Mouse (Mus musculus) heart, embryonic 11.5 days (tissue): Measurements from ENCODE around the gene Ptx4. TPM values are rescaled to one million over a fixed set of nuclear protein-coding genes. Genes with fewer than 3 reads are reported as not detected.

Experiments used
- ATAC-seq: fragments of 200-750 bp; cut with Nextera tagmentation; replicated peaks from 2 replicates; pipeline ENCODE4 v1.8.0; 2017; ENCODE audit warnings: moderate library complexity; ENCODE audit not compliant: insufficient number of reproducible peaks, low FRiP score, low TSS enrichment
- H3K27ac ChIP-seq: fragments of 300-500 bp; sonication (generic); 2 replicates; pipeline ENCODE4 v1.5.1; 2014; ENCODE audit warnings: mild to moderate bottlenecking, low read depth, low read length
- H3K27me3 ChIP-seq: fragments of 300-500 bp; sonication (generic); 2 replicates; pipeline ENCODE4 v1.6.1; 2014; ENCODE audit warnings: mild to moderate bottlenecking, low read length, mixed read lengths; ENCODE audit not compliant: control insufficient read depth, insufficient read depth
- H3K36me3 ChIP-seq: fragments of 300-500 bp; sonication (generic); 2 replicates; pipeline ENCODE4 v1.6.1; 2014; ENCODE audit warnings: mild to moderate bottlenecking, low read length, moderate library complexity, mixed read lengths; ENCODE audit not compliant: control insufficient read depth, insufficient read depth
- H3K4me1 ChIP-seq: fragments of 300-500 bp; sonication (generic); 2 replicates; pipeline ENCODE4 v1.6.1; 2014; ENCODE audit warnings: low read length; ENCODE audit not compliant: control insufficient read depth, insufficient read depth
- H3K4me2 ChIP-seq: fragments of 300-500 bp; sonication (generic); 2 replicates; pipeline ENCODE4 v1.6.1; 2014; ENCODE audit warnings: mild to moderate bottlenecking, moderate library complexity
- H3K4me3 ChIP-seq: fragments of 300-500 bp; sonication (generic); 2 replicates; pipeline ENCODE4 v1.5.1; 2014; ENCODE audit warnings: low read depth, low read length
- H3K9ac ChIP-seq: fragments of 300-500 bp; sonication (generic); 2 replicates; pipeline ENCODE4 v1.6.1; 2014; ENCODE audit warnings: mild to moderate bottlenecking, low read depth, low read length, moderate library complexity
- H3K9me3 ChIP-seq: fragments of 300-500 bp; sonication (generic); replicated peaks from 2 replicates; pipeline ENCODE4 v1.6.1; 2016; ENCODE audit warnings: low read length; ENCODE audit not compliant: control insufficient read depth
- WGBS: fragments of 180-500 bp; shearing (Covaris S2); extraction: QIAGEN DNeasy Blood & Tissue Kit; methylation state at CpG from one replicate; pipeline ENCODE4 v1.1.7; 2014; ENCODE audit not compliant: insufficient replicate concordance; 5-methylcytosine and 5-hydroxymethylcytosine counted together
- polyA plus RNA-seq: library from polyadenylated mRNA; unstranded; fragments of >200 nt; fragmentation: Nextera tagmentation; extraction: Ambion mirVana; gene quantifications from 2 replicates; pipeline ENCODE4 v1.2.1, GENCODE M21; 2014

The Ptx4 gene
- 0.10 TPM in 1 of 2 replicates, not detected in the other for polyA plus RNA-seq

DNA sequence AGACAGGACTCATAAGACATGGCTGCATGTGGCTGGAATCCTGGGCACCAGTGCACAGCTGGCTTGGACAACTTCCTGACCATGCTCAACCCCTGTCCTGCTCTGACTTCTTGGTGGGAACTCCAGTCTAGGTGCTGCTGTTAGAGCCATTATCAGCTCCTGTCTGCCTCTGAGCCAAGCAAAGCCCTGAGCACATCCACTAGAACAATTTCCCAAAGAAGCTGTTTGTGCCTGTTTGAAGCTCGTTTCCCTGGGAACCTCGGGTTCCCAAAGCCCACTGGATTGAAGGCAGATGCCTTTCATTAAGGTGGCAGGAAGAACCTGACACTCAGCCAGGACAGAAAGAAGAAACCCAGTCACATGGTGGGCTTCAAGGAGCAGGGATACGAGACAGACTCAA, at the start of gene Ptx4:
Gene Ptx4 (plus strand): TSS at position 355 of the 400 bp plus-strand sequence.
- Histone ChIP-seq H3K36me3 (no peaks in the 10 kb centered on the region), H3K27me3 (no peaks in the 10 kb centered on the region), H3K9me3 (no peaks in the 10 kb centered on the region), H3K4me2 (no peak within 1 kb of the TSS), H3K27ac (no peak within 1 kb of the TSS), H3K9ac (0 out of 2 replicates have a peak within 1 kb of the TSS, but pooled peaks have one; percentile 39), H3K4me1 (0 out of 2 replicates have a peak, but pooled peaks cover 4% of the 10 kb centered on the region), H3K4me3 (no peak within 1 kb of the TSS)
- ATAC-seq, result no peak
- WGBS, result 39% methylated on average over 3 of the region's 3 CpGs

DNA sequence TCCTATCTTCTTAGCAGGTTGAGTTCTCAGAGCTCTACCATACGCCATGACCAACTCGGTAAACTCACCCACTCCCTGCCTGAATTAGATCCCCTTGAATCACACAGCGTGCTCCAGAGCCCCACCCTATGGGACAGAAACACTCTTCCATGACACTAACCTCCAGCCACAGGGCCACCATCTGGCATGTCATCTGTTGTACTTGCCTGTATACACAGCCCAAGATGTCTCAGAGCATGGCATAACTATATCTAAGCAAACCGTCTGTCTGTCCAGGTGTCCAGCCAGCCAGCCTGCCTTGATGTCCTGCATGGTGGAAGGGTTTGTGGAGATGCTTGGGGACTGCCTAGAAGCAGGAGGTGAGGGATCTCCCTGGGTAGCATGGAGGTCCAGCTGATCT, 43.7 kb upstream of the Ptx4 start:
- 86% methylated on average over 4 of the region's 4 CpGs for WGBS
- Histone ChIP-seq H3K4me1 (peaks cover 14% of the 10 kb centered on the region), H3K27me3 (no peaks in the 10 kb centered on the region), H3K36me3 (no peaks in the 10 kb centered on the region), H3K4me3 (no peak overlapping the region), H3K4me2 (no peak overlapping the region; the same call in 1 of the 2 replicates), H3K9me3 (no peaks in the 10 kb centered on the region), H3K27ac (no peak overlapping the region), H3K9ac (no peak overlapping the region)
- ATAC-seq, result no peak

DNA sequence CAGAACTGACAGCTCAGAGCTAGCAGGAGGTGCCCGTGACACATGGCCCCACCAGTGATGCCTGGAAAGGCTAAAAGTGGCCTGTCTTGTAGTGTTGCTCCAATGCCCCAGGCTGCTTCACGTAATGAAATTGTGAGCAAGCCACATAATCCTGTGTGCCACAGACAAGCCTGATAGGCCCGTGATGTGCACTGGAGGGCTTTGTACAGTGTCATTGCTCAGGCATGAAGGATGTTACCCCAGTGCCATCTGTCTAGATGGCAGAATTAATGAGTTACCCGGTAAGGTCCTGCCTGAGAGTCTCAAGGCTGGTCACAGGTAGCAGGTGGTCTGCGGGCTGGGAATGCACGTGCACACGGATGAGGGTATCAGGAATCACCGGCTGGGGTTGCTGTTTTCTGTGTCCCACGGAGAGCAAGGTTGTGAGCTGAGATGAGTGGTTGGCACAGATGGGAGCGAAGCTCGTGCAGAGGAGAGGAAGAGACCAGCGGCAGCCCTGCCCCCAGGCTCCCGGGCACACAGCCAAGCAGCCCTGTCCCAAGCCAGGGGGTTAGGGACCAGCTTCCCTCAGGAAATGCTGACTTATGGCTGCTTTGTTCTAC, 42.7 kb upstream of the Ptx4 start:
- ATAC-seq, result no peak
- WGBS, result 63% methylated on average over 13 of the region's 13 CpGs
- Histone ChIP-seq H3K9me3 (no peaks in the 10 kb centered on the region), H3K27me3 (no peaks in the 10 kb centered on the region), H3K4me3 (peak overlapping the region; percentile 29), H3K9ac (peak overlapping the region; percentile 56; the same call in 1 of the 2 replicates), H3K4me2 (peak overlapping the region; percentile 58), H3K36me3 (no peaks in the 10 kb centered on the region), H3K27ac (peak overlapping the region; percentile 51; the same call in 1 of the 2 replicates), H3K4me1 (peaks cover 23% of the 10 kb centered on the region)

DNA sequence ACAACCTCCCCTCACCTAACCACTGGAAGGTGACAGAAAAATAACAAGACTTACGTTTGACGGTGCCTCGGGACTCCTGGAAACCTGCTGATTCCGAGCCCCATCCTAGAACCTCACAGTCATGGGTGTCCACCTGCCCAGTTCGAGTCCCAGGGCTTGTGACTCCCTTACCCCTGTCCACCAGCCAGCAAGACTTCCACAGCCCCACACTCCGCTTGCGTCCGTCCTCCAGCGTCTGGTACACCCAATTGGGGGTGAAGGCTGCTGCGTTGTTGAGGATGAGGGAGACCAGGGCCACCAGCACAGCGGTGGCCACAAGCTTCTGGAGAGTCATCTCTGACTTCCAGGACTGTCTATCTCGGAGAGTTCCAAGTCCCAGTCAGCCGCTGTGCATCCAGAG, 40.4 kb upstream of the Ptx4 start:
- peaks cover 32% of the 10 kb centered on the region for H3K4me1 ChIP-seq
- WGBS, result 76% methylated on average over 13 of the region's 13 CpGs
- ATAC-seq, result no peak
- H3K27me3 ChIP-seq, result no peaks in the 10 kb centered on the region
- H3K27ac ChIP-seq, result peak overlapping the region; percentile 88
- H3K4me2 ChIP-seq, result peak overlapping the region; percentile 58
- H3K9me3 ChIP-seq, result no peaks in the 10 kb centered on the region
- peak overlapping the region; percentile 29 for H3K4me3 ChIP-seq
- peak overlapping the region; percentile 69 for H3K9ac ChIP-seq
- no peaks in the 10 kb centered on the region for H3K36me3 ChIP-seq

DNA sequence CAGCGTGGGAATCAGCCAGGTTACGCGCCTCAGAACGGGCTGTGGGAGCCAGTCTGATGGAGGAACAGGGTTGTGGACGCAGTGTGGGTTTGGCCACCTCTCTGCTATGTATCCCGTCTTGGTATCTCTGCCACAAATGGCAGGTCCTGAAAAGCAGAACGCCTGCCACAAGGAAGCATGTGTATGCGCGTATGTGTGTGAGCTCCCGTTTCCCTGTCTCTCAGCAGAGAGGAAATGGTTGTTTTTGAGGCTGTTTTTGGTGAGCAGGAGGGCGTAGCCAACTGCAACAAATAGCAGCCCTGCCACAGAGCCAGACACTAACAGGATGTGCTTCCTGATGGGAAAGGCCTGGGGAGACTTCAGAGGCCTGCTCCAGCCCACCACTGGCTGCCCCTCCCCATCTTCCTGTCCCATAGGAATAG, 39.6 kb upstream of the Ptx4 start:
- H3K9ac ChIP-seq, result peak overlapping the region; percentile 69
- H3K4me2 ChIP-seq, result peak overlapping the region; percentile 58
- H3K27me3 ChIP-seq, result no peaks in the 10 kb centered on the region
- 54% methylated on average over 11 of the region's 11 CpGs for WGBS
- no peaks in the 10 kb centered on the region for H3K9me3 ChIP-seq
- peaks cover 35% of the 10 kb centered on the region for H3K4me1 ChIP-seq
- H3K4me3 ChIP-seq, result peak overlapping the region; percentile 29
- no peaks in the 10 kb centered on the region for H3K36me3 ChIP-seq
- ATAC-seq, result no peak
- peak overlapping the region; percentile 88 for H3K27ac ChIP-seq

DNA sequence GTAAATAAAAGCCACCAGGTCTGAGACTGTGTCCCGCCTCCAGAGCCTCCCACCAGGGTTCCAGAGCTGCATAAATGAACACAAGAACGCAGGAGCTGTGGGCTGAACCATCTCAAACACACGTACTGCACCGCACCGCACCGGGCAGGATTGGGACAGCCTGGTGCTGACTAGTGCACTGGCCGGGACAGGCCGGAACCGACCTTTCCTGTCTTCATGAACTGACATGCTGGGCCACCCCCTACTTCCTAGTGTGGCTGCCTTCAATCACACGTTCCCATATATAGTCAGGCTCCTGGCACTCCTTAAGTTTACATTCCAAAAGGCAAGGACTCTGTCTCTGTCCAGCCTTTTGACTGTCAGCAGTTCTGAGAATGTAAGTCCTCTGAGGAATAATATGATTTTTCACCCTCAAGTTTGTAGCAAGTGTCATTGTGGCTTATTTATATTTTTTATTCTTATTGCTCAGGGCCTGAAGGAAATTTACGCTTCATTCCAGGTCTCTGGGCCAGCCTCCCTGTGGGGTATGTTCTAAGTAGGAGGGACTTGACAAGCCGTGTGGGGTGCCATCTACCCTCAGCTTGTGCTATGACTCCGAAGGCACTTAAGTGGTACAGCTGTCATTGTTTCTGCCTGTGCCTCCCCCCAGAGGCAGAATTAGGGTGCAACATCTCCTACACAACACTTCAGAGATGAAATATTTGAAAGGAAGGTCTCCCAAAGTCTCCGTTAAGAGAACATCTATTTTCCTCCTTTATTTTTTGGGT, 38.3 kb upstream of the Ptx4 start:
- Histone ChIP-seq H3K27me3 (no peaks in the 10 kb centered on the region), H3K4me1 (peaks cover 30% of the 10 kb centered on the region), H3K4me3 (no peak overlapping the region), H3K9me3 (no peaks in the 10 kb centered on the region), H3K36me3 (no peaks in the 10 kb centered on the region), H3K9ac (peak overlapping the region; percentile 36), H3K4me2 (no peak overlapping the region), H3K27ac (peak overlapping the region; percentile 88)
- WGBS, result 38% methylated on average over 14 of the region's 14 CpGs
- ATAC-seq, result no peak; the same call in 1 of the 2 replicates

DNA sequence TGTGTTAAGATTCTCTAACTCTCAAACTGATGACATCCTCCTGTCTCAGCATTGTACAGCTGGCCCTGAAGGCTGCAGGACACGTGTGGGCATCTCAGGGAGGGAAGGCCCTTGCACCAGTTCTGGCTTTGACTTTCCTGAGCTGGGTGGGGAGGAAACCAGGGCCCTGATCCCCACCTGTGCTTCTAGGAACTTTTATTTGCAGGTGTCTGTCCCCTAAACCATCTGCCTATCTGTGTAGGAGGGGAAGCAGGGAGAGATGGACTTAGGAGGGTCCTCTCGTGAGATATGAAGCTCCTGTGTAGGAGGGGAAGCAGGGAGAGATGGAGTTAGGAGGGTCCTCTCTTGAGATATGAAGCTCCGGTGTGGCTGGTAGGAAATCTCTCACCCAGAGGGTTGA, 37.7 kb upstream of the Ptx4 start:
- Histone ChIP-seq H3K9ac (no peak overlapping the region), H3K4me3 (no peak overlapping the region), H3K27me3 (no peaks in the 10 kb centered on the region), H3K9me3 (no peaks in the 10 kb centered on the region), H3K4me2 (no peak overlapping the region), H3K27ac (peak overlapping the region; percentile 88), H3K4me1 (peaks cover 30% of the 10 kb centered on the region), H3K36me3 (no peaks in the 10 kb centered on the region)
- WGBS, result 29% methylated on average over 3 of the region's 3 CpGs
- ATAC-seq, result no peak

DNA sequence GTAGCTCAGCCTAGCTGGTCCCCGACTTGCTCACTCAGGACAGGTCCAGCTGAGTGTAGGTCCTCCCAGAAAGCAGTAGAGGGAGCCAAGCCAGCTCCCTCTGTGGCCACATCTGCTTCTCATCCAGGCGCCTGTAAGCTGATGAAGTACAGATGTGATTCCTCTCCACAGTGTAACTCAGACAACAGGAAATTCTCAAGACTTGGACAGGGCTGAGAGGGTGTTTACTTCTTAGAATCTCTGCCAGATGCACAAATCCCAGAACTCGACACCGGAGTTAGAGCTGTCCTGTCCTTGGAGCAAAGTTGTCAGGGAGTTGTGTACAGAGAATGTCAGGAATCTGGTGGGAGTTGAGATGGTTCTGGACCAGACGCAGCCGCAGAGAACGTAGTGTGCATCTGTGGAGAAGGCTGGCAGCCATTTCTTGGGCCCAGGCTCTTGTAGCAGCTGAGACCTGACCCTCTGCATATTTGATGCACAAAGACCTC, 37.1 kb upstream of the Ptx4 start, which contains the start of gene Tmem204:
Gene Tmem204 (minus strand): TSS at position 148 of the 488 bp plus-strand sequence.
- Histone ChIP-seq H3K4me3 (no peak within 1 kb of the TSS), H3K36me3 (no peaks in the 10 kb centered on the region), H3K4me2 (no peak within 1 kb of the TSS), H3K4me1 (peaks cover 27% of the 10 kb centered on the region), H3K9ac (no peak within 1 kb of the TSS), H3K27ac (peak within 1 kb of the TSS; percentile 88), H3K9me3 (no peaks in the 10 kb centered on the region), H3K27me3 (no peaks in the 10 kb centered on the region)
- 14% methylated on average over 7 of the region's 7 CpGs for WGBS
- peak; percentile 76 for ATAC-seq
